Mouse (Mus musculus) urinary bladder, postnatal 10 days (tissue): ENCODE results near the gene Atp5b.
"Not testable (repeated sequence)": the region's sequence is repeated elsewhere in the genome, so short reads cannot be mapped to it uniquely, and the experiment has no call there.

Experiments
- DNase-seq: peaks from one replicate; pipeline ENCODE4 v3.0.0; 2022; ENCODE audit warnings: low spot score

Atp5b gene

GRCm38 (mm10) chr10:128070432-128070831, 12.6 kb upstream of the Atp5b start:
- DNase-seq, result not testable (repeated sequence)

- not testable (repeated sequence) for DNase-seq
Observed at GRCm38 (mm10) chr10:128078269-128078668, 4.8 kb upstream of the Atp5b start.

GRCm38 (mm10) chr10:128080496-128080895, 2.6 kb upstream of the Atp5b start:
- DNase-seq, result no peak

- DNase-seq, result no peak
Observed at GRCm38 (mm10) chr10:128081807-128082476, 1.1 kb upstream of the Atp5b start.

- DNase-seq, result no peak
Observed at GRCm38 (mm10) chr10:128082477-128082808, 630 bp upstream of the Atp5b start.

- DNase-seq, result no peak
Observed at GRCm38 (mm10) chr10:128083688-128084087, 615 bp downstream of the Atp5b start.

GRCm38 (mm10) chr10:128084160-128084559, 1.1 kb downstream of the Atp5b start:
- DNase-seq, result no peak

- DNase-seq, result no peak
Observed at GRCm38 (mm10) chr10:128086391-128086790, 3.3 kb downstream of the Atp5b start.

- not testable (repeated sequence) for DNase-seq
Observed at GRCm38 (mm10) chr10:128087216-128087615, 4.1 kb downstream of the Atp5b start.

GRCm38 (mm10) chr10:128088181-128088580, 5.1 kb downstream of the Atp5b start:
- no peak for DNase-seq

- no peak for DNase-seq
Observed at GRCm38 (mm10) chr10:128089842-128090241, 6.8 kb downstream of the Atp5b start.

- peak; percentile 57 for DNase-seq
Observed at GRCm38 (mm10) chr10:128090651-128091563, 7.8 kb downstream of the Atp5b start.

- no peak for DNase-seq
Observed at GRCm38 (mm10) chr10:128091564-128092505, 8.8 kb downstream of the Atp5b start, which contains the start of gene Baz2a. Gene Baz2a (plus strand): TSS chr10:128091577.

GRCm38 (mm10) chr10:128092506-128093495, 9.7 kb downstream of the Atp5b start:
- peak; percentile 43 for DNase-seq

- no peak for DNase-seq
Observed at GRCm38 (mm10) chr10:128093496-128094294, 10.6 kb downstream of the Atp5b start.

- peak; percentile 46 for DNase-seq
Observed at GRCm38 (mm10) chr10:128094340-128094968, 11.4 kb downstream of the Atp5b start.

GRCm38 (mm10) chr10:128095003-128095636, 12.0 kb downstream of the Atp5b start:
- no peak for DNase-seq

- DNase-seq, result no peak
Observed at GRCm38 (mm10) chr10:128096313-128096692, 13.2 kb downstream of the Atp5b start.
